Mouse (Mus musculus): Measurements from ENCODE around the gene Itgb6. TPM values are rescaled to one million over a fixed set of nuclear protein-coding genes. Genes with fewer than 3 reads are reported as not detected.

Gene Itgb6
- polyA plus RNA-seq, 1 experiment from 2014 or later, result 0.94 TPM

DNA sequence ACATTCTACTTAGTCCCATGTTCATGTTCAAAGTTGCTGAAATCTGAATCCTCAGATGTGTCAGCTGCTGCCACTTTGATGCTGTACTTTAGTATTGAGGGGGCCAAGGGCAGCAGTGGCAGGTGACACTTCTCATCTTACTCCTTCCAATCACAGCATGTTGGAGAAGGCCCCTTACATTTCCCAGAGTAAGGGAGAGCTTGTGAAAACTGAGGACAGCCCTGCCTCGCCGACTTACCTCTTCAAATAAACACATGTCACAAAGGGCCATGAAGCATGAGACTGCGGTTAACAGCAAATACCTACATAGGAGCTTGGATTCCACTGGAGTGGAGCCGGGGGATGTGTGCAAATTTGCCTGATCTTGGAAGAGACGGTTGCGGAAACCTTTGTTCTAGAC lies 86.4 kb downstream of the Itgb6 start:
- no peak overlapping the region for H3K4me3 ChIP-seq
- H3K27me3 ChIP-seq, result no peaks in the 10 kb centered on the region
- no peak for ATAC-seq (ENCODE audit: low FRiP score)
- H3K4me1 ChIP-seq, result peaks cover 3% of the 10 kb centered on the region; the same call in 1 of the 2 replicates
- no peak overlapping the region for H3K27ac ChIP-seq
- H3K9me3 ChIP-seq (replicated peaks), result no peaks in the 10 kb centered on the region
- WGBS, result 66% methylated on average over 6 of the region's 6 CpGs
- no peak overlapping the region for H3K9ac ChIP-seq
- no peak overlapping the region for H3K4me2 ChIP-seq (replicated peaks)
- no peaks in the 10 kb centered on the region for H3K36me3 ChIP-seq

DNA sequence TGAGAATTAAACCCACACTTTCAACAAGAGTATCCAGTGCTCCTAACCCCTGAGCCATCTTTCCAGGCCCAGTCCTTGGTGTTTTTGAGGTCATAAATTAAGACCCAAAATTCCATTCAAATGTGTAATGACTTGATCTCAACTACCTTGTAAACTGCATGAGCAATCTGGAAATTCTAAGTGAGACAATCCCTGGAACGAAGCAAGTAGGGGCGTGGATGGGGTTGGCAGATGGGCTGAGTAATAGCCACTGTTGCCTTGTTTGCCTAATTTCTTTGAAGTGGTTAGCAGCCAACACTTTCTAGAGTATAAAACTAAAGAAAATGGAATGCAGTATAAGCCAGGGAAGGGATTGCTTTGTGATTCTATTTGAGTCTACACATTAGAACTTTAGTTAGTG lies 89.7 kb downstream of the Itgb6 start:
- Histone ChIP-seq H3K9ac (no peak overlapping the region), H3K9me3 (replicated peaks) (no peaks in the 10 kb centered on the region), H3K27ac (no peak overlapping the region), H3K27me3 (no peaks in the 10 kb centered on the region), H3K36me3 (no peaks in the 10 kb centered on the region), H3K4me1 (peaks cover 3% of the 10 kb centered on the region; the same call in 1 of the 2 replicates), H3K4me2 (replicated peaks) (no peak overlapping the region), H3K4me3 (no peak overlapping the region)
- 96% methylated on average over 2 of the region's 2 CpGs for WGBS
- no peak for ATAC-seq (ENCODE audit: low FRiP score)

- Histone ChIP-seq H3K27me3 (no peaks in the 10 kb centered on the region), H3K27ac (no peak overlapping the region), H3K9ac (no peak overlapping the region), H3K9me3 (replicated peaks) (no peaks in the 10 kb centered on the region), H3K4me1 (no peaks in the 10 kb centered on the region), H3K4me2 (replicated peaks) (no peak overlapping the region), H3K4me3 (no peak overlapping the region), H3K36me3 (no peaks in the 10 kb centered on the region)
- WGBS, result 62% methylated on average over 2 of the region's 2 CpGs
- no peak for ATAC-seq (ENCODE audit: low FRiP score)
Measured at GRCm38 (mm10) chr2:60630304-60630703, 92.1 kb downstream of the Itgb6 start.

DNA sequence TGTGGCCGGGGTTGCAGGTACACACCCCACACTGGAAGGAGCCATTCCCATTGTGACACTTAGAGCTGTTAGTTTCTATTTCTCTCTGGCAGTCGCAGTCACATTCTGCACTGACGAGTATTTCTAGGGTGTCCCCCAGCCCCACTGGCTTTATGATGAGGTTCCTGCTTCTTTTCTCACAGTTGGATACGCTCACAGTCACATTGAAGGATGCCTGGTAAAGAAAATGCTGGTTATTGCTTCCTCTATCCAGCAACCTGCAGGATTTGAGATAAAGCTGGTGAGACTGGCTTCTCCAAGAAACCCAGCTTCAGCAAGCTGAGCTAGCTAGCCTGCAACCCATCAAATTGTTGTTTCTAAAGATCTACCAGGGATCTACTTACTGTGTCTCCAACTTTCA lies 94.5 kb downstream of the Itgb6 start:
- 83% methylated on average over 4 of the region's 4 CpGs for WGBS
- no peak for ATAC-seq (ENCODE audit: low FRiP score)
- no peak overlapping the region for H3K27ac ChIP-seq

DNA sequence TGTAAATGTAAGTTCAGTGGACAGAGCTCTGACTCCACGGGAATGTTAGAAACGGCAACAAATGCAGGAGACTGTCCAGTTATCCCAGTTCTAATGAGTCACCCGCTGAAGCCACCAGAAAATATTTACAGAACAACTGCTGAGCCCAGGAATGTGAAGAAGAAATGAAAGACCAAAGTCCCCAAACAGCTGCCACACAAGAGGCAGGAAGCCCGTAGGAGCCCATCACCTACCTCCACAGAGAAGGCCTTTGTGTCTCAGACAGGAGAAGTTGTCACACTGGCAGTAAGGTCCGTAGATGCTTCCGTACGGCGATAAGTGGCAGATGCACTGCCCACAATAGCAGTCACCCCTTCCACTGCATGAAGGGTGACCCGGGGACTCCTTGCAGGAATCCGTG lies 94.9 kb downstream of the Itgb6 start:
- no peaks in the 10 kb centered on the region for H3K27me3 ChIP-seq
- no peak overlapping the region for H3K4me2 ChIP-seq (replicated peaks)
- no peaks in the 10 kb centered on the region for H3K4me1 ChIP-seq
- no peak for ATAC-seq (ENCODE audit: low FRiP score)
- H3K36me3 ChIP-seq, result no peaks in the 10 kb centered on the region
- no peaks in the 10 kb centered on the region for H3K9me3 ChIP-seq (replicated peaks)
- WGBS, result 81% methylated on average over 10 of the region's 10 CpGs
- no peak overlapping the region for H3K9ac ChIP-seq
- no peak overlapping the region for H3K27ac ChIP-seq
- H3K4me3 ChIP-seq, result no peak overlapping the region

More for the DNA sequence above, 94.5 kb downstream of the Itgb6 start:
- no peaks in the 10 kb centered on the region for H3K4me1 ChIP-seq
- H3K4me3 ChIP-seq, result no peak overlapping the region
- H3K27me3 ChIP-seq, result no peaks in the 10 kb centered on the region
- no peaks in the 10 kb centered on the region for H3K9me3 ChIP-seq (replicated peaks)
- no peak overlapping the region for H3K9ac ChIP-seq
- no peaks in the 10 kb centered on the region for H3K36me3 ChIP-seq
- H3K4me2 ChIP-seq (replicated peaks), result no peak overlapping the region

GRCm38 (mm10) chr2:60625766-60626165 lies 96.7 kb downstream of the Itgb6 start:
- ATAC-seq (ENCODE audit: low FRiP score), result no peak
- Histone ChIP-seq H3K4me3 (no peak overlapping the region), H3K27ac (no peak overlapping the region), H3K9me3 (replicated peaks) (no peaks in the 10 kb centered on the region), H3K9ac (no peak overlapping the region), H3K4me2 (replicated peaks) (no peak overlapping the region), H3K36me3 (no peaks in the 10 kb centered on the region), H3K4me1 (no peaks in the 10 kb centered on the region), H3K27me3 (no peaks in the 10 kb centered on the region)
- WGBS, result 69% methylated on average over 2 of the region's 2 CpGs

DNA sequence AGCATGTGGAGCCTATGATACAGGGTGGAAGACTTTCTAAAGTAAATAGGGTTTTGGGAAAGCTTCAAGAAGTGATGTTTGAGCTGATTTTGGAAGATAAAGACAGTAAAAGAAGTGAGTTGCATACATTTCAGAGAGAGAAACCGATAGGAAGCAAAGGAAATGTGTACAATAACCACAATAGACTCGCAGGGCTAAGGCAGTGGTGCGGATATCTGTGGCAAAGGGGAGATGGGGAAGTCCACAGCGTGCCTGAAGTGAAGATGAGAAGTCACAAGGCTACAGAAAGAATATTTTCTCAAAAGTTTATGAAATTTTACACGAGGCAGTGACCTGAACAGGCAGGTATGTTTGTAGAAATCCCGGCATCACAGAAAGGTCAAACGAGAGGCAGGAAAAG lies 100.3 kb downstream of the Itgb6 start:
- WGBS, result 83% methylated on average over 7 of the region's 7 CpGs
- ATAC-seq (ENCODE audit: low FRiP score), result no peak

GRCm38 (mm10) chr2:60614758-60615157 lies 107.7 kb downstream of the Itgb6 start:
- H3K4me3 ChIP-seq, result no peak overlapping the region
- no peak overlapping the region for H3K27ac ChIP-seq

More for the DNA sequence above, 100.3 kb downstream of the Itgb6 start:
- H3K4me1 ChIP-seq, result no peaks in the 10 kb centered on the region
- H3K27ac ChIP-seq, result no peak overlapping the region
- H3K36me3 ChIP-seq, result no peaks in the 10 kb centered on the region
- H3K4me2 ChIP-seq (replicated peaks), result no peak overlapping the region
- no peak overlapping the region for H3K9ac ChIP-seq
- no peak overlapping the region for H3K4me3 ChIP-seq
- no peaks in the 10 kb centered on the region for H3K27me3 ChIP-seq
- no peaks in the 10 kb centered on the region for H3K9me3 ChIP-seq (replicated peaks)

GRCm38 (mm10) chr2:60613857-60614228 lies 108.6 kb downstream of the Itgb6 start:
- H3K9me3 ChIP-seq (replicated peaks), result no peaks in the 10 kb centered on the region
- no peak overlapping the region for H3K9ac ChIP-seq
- no peak overlapping the region for H3K4me3 ChIP-seq
- 82% methylated on average over 3 of the region's 3 CpGs for WGBS
- H3K4me2 ChIP-seq (replicated peaks), result no peak overlapping the region
- H3K4me1 ChIP-seq, result peaks cover 4% of the 10 kb centered on the region
- no peak overlapping the region for H3K27ac ChIP-seq
- no peaks in the 10 kb centered on the region for H3K36me3 ChIP-seq
- H3K27me3 ChIP-seq, result no peaks in the 10 kb centered on the region
- ATAC-seq (ENCODE audit: low FRiP score), result no peak

More at GRCm38 (mm10) chr2:60614758-60615157, 107.7 kb downstream of the Itgb6 start:
- Histone ChIP-seq H3K4me2 (replicated peaks) (no peak overlapping the region), H3K36me3 (no peaks in the 10 kb centered on the region), H3K9me3 (replicated peaks) (no peaks in the 10 kb centered on the region), H3K27me3 (no peaks in the 10 kb centered on the region), H3K9ac (no peak overlapping the region), H3K4me1 (peaks cover 4% of the 10 kb centered on the region)
- no peak for ATAC-seq (ENCODE audit: low FRiP score)
- 94% methylated on average over 7 of the region's 7 CpGs for WGBS

DNA sequence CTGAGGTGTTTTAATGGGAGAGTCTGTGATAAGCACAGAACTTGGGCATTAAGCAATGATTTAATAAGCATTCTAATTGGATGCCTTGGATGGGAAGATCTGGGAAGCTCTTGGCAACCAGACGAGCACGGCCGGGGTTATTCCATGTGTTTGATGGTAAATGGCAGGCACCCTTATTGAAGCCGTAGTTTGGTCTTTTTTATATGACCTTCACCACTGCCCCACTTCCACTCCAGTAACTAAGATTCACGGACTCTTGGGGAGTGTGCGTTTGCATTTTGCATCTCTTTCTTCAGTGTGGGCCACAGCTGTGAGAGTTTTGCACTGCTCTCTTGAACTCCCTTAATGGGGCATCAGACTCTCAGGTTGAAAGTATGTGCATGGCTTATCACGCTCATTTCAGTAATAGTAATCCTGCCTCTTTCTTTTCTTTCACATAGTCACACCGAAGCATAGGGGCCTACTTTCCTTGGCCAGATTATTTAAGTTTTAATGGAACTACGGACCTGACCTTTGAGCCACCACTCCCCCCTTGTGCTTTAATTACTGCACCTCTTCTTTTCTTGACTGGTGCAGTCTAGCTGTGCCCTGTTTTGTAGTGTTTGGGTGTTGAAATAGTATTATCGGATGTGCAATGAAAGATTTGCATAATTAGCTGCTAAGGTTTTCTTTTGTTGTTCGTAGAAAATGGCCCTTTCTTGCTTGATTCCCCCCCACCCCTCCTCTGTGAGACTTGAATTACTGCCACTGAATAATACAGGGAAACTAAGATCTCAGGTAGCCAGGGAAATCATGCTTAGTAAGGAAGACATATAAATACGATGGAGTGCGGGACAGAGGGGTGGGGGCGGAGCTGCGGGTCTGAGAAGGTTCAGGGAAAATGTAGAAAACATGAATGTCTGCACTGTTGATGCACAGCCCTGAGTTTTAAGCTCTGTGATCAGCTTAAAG lies 109.3 kb downstream of the Itgb6 start:
- Histone ChIP-seq H3K4me3 (no peak overlapping the region), H3K9me3 (replicated peaks) (no peaks in the 10 kb centered on the region), H3K36me3 (no peaks in the 10 kb centered on the region), H3K27ac (no peak overlapping the region), H3K9ac (no peak overlapping the region), H3K4me1 (peaks cover 4% of the 10 kb centered on the region), H3K27me3 (no peaks in the 10 kb centered on the region), H3K4me2 (replicated peaks) (no peak overlapping the region)
- WGBS, result 77% methylated on average over 15 of the region's 15 CpGs
- ATAC-seq (ENCODE audit: low FRiP score), result 0 out of 2 replicates have a peak, but pooled peaks have one; percentile 17

DNA sequence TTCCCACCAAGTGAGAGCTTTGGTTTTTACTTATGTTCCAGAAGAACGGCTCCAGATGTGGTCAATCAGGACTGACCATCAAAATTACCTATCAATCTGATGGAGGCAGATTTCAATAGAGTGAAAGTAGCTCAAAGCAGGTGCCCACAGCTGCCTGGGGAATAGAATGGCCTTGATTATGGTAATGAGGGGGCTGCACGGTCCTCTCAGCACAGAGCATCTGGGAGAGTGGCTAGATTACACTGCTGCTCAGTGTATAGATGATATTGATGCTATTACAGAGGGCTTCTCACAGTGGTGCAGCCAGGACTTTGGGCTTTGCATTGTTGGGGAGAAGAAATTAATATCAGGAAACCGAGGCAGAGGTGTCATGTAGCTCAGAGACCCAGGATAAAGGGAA lies 110.8 kb downstream of the Itgb6 start:
- ATAC-seq (ENCODE audit: low FRiP score), result peak; percentile 88

DNA sequence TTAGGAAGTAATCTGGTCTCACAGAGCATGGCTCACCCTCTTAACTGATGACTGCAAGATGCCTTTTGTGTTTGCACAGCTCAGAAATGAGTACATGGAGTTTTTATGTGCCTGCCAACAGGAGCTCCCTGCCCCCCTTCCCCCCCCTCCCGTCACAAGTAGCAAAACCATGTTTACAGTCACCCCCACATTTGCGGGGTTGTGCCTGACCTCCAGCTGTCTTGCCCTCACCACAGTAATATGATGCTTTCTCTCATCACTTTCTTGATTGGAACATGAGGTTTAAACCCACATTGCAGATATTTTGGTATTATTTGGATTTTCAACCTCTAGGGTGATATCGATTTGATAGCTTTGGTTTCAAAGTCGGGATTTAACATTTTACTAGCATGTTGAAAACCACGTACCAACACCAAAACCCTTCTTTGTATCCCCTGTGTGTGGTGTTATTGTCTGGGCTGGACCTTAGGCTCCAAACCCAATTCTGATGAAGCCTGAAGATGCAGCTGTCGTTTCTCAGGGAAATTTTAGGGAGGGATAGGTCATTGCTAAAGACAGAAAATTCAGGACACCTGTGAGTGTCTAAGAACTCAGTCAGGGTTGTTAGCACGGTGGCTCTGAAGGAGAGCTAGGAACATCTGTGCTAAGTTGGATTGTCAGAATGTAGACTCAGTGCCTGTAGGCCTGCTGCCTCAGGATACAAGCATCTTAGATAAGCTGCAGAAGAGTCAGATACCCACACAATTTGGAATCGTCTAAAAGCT lies 112.8 kb downstream of the Itgb6 start:
- Histone ChIP-seq H3K4me2 (replicated peaks) (no peak overlapping the region), H3K9me3 (replicated peaks) (no peaks in the 10 kb centered on the region), H3K27me3 (no peaks in the 10 kb centered on the region), H3K27ac (no peak overlapping the region), H3K36me3 (no peaks in the 10 kb centered on the region), H3K4me3 (no peak overlapping the region), H3K9ac (no peak overlapping the region), H3K4me1 (peaks cover 4% of the 10 kb centered on the region)
- no peak for ATAC-seq (ENCODE audit: low FRiP score)
- WGBS, result 81% methylated on average over 8 of the region's 8 CpGs

More for the DNA sequence above, 110.8 kb downstream of the Itgb6 start:
- peaks cover 4% of the 10 kb centered on the region for H3K4me1 ChIP-seq
- 44% methylated on average over 3 of the region's 3 CpGs for WGBS
- no peaks in the 10 kb centered on the region for H3K9me3 ChIP-seq (replicated peaks)
- no peaks in the 10 kb centered on the region for H3K36me3 ChIP-seq
- H3K9ac ChIP-seq, result no peak overlapping the region
- H3K4me3 ChIP-seq, result no peak overlapping the region
- no peaks in the 10 kb centered on the region for H3K27me3 ChIP-seq
- no peak overlapping the region for H3K4me2 ChIP-seq (replicated peaks)
- no peak overlapping the region for H3K27ac ChIP-seq

All from hindbrain, embryonic 12.5 days (tissue).